Mouse (Mus musculus): ENCODE measurements around the gene Surf1. TPM values are rescaled to one million over a fixed set of nuclear protein-coding genes. Genes with fewer than 3 reads are reported as not detected.

Gene Surf1
- 72.4 and 73.6 TPM in 2 replicates for polyA plus RNA-seq (2012; rRNA removed)

GRCm38 (mm10) chr2:26915927-26916728 is at the start of gene Surf1, which contains the start of gene Surf2:
Surf1 (minus strand) TSS chr2:26916530.
Surf2 (plus strand) TSS chr2:26916367.

GRCm38 (mm10) chr2:26963923-26964723 is 47.8 kb upstream of the Surf1 start, which contains the start of gene Rexo4:
Rexo4 (minus strand) TSS chr2:26964386.

GRCm38 (mm10) chr2:26933304-26934055 is 17.1 kb upstream of the Surf1 start, which contains the start of the genes Surf4 and Stkld1:
Surf4 (minus strand) TSS chr2:26933928.
Stkld1 (plus strand) TSS chr2:26934047.

GRCm38 (mm10) chr2:26910124-26910993 is 6.0 kb downstream of the Surf1 start, which contains the start of the genes Med22 and Rpl7a:
Med22 (minus strand) TSS chr2:26910677.
Rpl7a (plus strand) TSS chr2:26910764.

GRCm38 (mm10) chr2:26902467-26903220 is 13.7 kb downstream of the Surf1 start, which contains the start of gene Surf6:
Surf6 (minus strand) TSS chr2:26902879.

GRCm38 (mm10) chr2:26864879-26865278 is 51.5 kb downstream of the Surf1 start, which contains the start of gene Abo:
Abo (minus strand) TSS chr2:26864979.

Other genes with a start within 250 kb of the Surf1 start
- gene Lcn4, start 245.2 kb downstream of the Surf1 start, polyA plus RNA-seq (2012; rRNA removed) = not detected in 2 replicates
- gene Abo, start 51.6 kb downstream of the Surf1 start, polyA plus RNA-seq (2012; rRNA removed) = 8.0 and 11.1 TPM in 2 replicates
- 9.8 and 12.0 TPM in 2 replicates for gene Surf6, start 13.7 kb downstream of the Surf1 start, polyA plus RNA-seq (2012; rRNA removed)
- 28.2 and 31.3 TPM in 2 replicates for gene Med22, start 5.9 kb downstream of the Surf1 start, polyA plus RNA-seq (2012; rRNA removed)
- gene Rpl7a, start 5.8 kb downstream of the Surf1 start, polyA plus RNA-seq (2012; rRNA removed) = 592 and 833 TPM in 2 replicates
- 14.6 and 17.4 TPM in 2 replicates for gene Surf2, start 163 bp downstream of the Surf1 start, polyA plus RNA-seq (2012; rRNA removed)
- 328 and 351 TPM in 2 replicates for gene Surf4, start 17.4 kb upstream of the Surf1 start, polyA plus RNA-seq (2012; rRNA removed)
- gene Stkld1, start 17.5 kb upstream of the Surf1 start, polyA plus RNA-seq (2012; rRNA removed) = not detected in 2 replicates
- 14.1 and 14.4 TPM in 2 replicates for gene Rexo4, start 47.9 kb upstream of the Surf1 start, polyA plus RNA-seq (2012; rRNA removed)
- 0.88 and 1.7 TPM in 2 replicates for gene Adamts13, start 56.9 kb upstream of the Surf1 start, polyA plus RNA-seq (2012; rRNA removed)
- gene Cacfd1, start 93.4 kb upstream of the Surf1 start, polyA plus RNA-seq (2012; rRNA removed) = 65.8 and 67.4 TPM in 2 replicates
- 5.1 and 7.4 TPM in 2 replicates for gene Slc2a6, start 111.5 kb upstream of the Surf1 start, polyA plus RNA-seq (2012; rRNA removed)
- 0.15 TPM in 1 of 2 replicates, not detected in the other for gene Mymk, start 155.6 kb upstream of the Surf1 start, polyA plus RNA-seq (2012; rRNA removed)
- 2.7 and 2.9 TPM in 2 replicates for gene Adamtsl2, start 162.8 kb upstream of the Surf1 start, polyA plus RNA-seq (2012; rRNA removed)
- 0.10 and 0.35 TPM in 2 replicates for gene Fam163b, start 226.0 kb upstream of the Surf1 start, polyA plus RNA-seq (2012; rRNA removed)
- 4.7 and 7.2 TPM in 2 replicates for gene Dbh, start 248.7 kb upstream of the Surf1 start, polyA plus RNA-seq (2012; rRNA removed)

All from colon, adult 2 months (tissue).